Mouse (Mus musculus) heart, postnatal 0 days (tissue): ENCODE measurements around the gene Cmah. TPM values are rescaled to one million over a fixed set of nuclear protein-coding genes. Genes with fewer than 3 reads are reported as not detected.

Experiments used
- ATAC-seq: fragments of 200-750 bp; cut with Nextera tagmentation; 2 replicates; pipeline ENCODE4 v1.8.0; 2017; ENCODE audit warnings: low read depth, moderate number of reproducible peaks, moderate library complexity; ENCODE audit not compliant: insufficient read depth
- DNase-seq: peaks from one replicate; pipeline ENCODE4 v3.0.0-alpha.2; 2016; ENCODE audit warnings: low spot score
- H3K27ac ChIP-seq: fragments of 300-500 bp; sonication (generic); 2 replicates; pipeline ENCODE4 v1.5.1; 2014; ENCODE audit warnings: low read depth, mild to moderate bottlenecking
- H3K27me3 ChIP-seq: fragments of 300-500 bp; sonication (generic); 2 replicates; pipeline ENCODE4 v1.6.1; 2014; ENCODE audit warnings: low read length, mixed read lengths; ENCODE audit not compliant: control insufficient read depth, insufficient read depth
- H3K36me3 ChIP-seq: fragments of 300-500 bp; sonication (generic); replicated peaks from 2 replicates; pipeline ENCODE4 v1.6.1; 2014; ENCODE audit warnings: low read length, mixed read lengths; ENCODE audit not compliant: control insufficient read depth, insufficient read depth
- H3K4me1 ChIP-seq: fragments of 300-500 bp; sonication (generic); 2 replicates; pipeline ENCODE4 v1.6.1; 2014; ENCODE audit warnings: antibody characterized with exemption; ENCODE audit not compliant: control insufficient read depth, insufficient read depth
- H3K4me2 ChIP-seq: fragments of 300-500 bp; sonication (generic); 2 replicates; pipeline ENCODE4 v1.6.1; 2014; ENCODE audit warnings: low read depth, mild to moderate bottlenecking, low read length, moderate library complexity
- H3K4me3 ChIP-seq: fragments of 300-500 bp; sonication (generic); 2 replicates; pipeline ENCODE4 v1.5.1; 2014; ENCODE audit warnings: low read depth, low read length
- H3K9ac ChIP-seq: fragments of 300-500 bp; sonication (generic); replicated peaks from 2 replicates; pipeline ENCODE4 v1.6.1; 2014; ENCODE audit warnings: low read depth, low read length, mixed read lengths
- H3K9me3 ChIP-seq: fragments of 300-500 bp; sonication (generic); replicated peaks from 2 replicates; pipeline ENCODE4 v1.6.1; 2016; ENCODE audit warnings: low read length; ENCODE audit not compliant: control insufficient read depth
- CTCF ChIP-seq: IDR thresholded peaks from 2 replicates; pipeline ENCODE4 v1.5.1; 2016; ENCODE audit warnings: antibody characterized with exemption, control low read depth, low read depth
- EP300 ChIP-seq: IDR thresholded peaks from 2 replicates; pipeline ENCODE4 v1.6.1; 2016; ENCODE audit warnings: antibody characterized with exemption, low read depth
- WGBS: fragments of 180-500 bp; shearing (Covaris S2); extraction: QIAGEN DNeasy Blood & Tissue Kit; methylation state at CpG from one replicate; pipeline ENCODE4 v1.1.7; 2014; 5-methylcytosine and 5-hydroxymethylcytosine counted together
- polyA plus RNA-seq: library from polyadenylated mRNA; unstranded; fragments of >200 nt; fragmentation: Nextera tagmentation; extraction: Ambion mirVana; gene quantifications from 2 replicates; pipeline ENCODE4 v1.2.1, GENCODE M21; 2015
- total RNA-seq: library from RNA; depleted of rRNA; stranded (reverse); fragments of >200 nt; gene quantifications from 2 replicates; pipeline ENCODE4 v1.2.3, GENCODE M21; 2014; ENCODE audit warnings: low replicate concordance

Gene Cmah
- total and polyA plus RNA-seq, 2 experiments from 2014 or later, result 0.15 TPM; not detected in 1

- no peak overlapping the region for H3K4me2 ChIP-seq
- no peak overlapping the region for H3K27ac ChIP-seq
- no peak for TF ChIP-seq EP300
- TF ChIP-seq CTCF, result no peak
- ATAC-seq (no peak), DNase-seq (no peak)
- H3K9ac ChIP-seq, result no peak overlapping the region
- H3K9me3 ChIP-seq, result no peaks in the 10 kb centered on the region
- 65% methylated on average over 4 of the region's 4 CpGs for WGBS
- H3K4me3 ChIP-seq, result no peak overlapping the region
- H3K36me3 ChIP-seq, result no peaks in the 10 kb centered on the region
- no peaks in the 10 kb centered on the region for H3K4me1 ChIP-seq
- H3K27me3 ChIP-seq, result no peaks in the 10 kb centered on the region
These were observed 91.6 kb downstream of the Cmah start for GRCm38 (mm10) chr13:24418814-24419213.

DNA sequence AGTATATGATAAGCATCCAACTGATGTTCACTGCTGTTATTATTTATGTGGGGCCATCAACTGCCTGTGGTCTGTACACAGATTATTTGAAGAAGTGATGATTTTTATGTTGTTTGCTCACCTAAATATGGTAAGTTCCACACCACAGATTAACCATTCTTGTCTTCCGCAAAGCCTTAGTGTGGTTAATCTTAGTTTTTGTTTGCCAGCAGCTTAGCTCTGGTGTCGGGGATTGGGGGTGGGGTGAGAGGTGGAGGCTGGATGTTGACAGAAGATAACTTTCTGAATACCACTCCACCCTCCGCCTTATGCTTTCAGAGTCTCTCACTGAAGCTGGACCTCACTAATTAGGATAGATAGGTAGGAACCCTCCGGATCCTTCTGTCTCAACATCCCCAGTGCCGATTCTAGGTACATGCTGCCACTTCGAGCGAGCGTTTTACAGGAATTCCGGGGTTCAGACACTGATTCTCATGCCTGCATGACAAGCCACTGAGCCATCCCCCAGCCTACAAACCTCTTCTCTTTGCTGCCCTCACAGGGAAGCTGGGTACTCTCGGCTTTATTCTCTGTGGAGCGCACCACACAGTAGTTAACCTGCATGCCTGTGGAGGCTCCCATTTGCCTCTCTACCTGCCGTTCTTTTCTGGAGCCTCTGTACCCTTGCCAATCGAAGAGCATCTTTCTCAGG is 92.5 kb downstream of the Cmah start:
- no peaks in the 10 kb centered on the region for H3K4me1 ChIP-seq
- no peak overlapping the region for H3K4me3 ChIP-seq
- whole genome bisulfite sequencing, result 54% methylated on average over 13 of the region's 13 CpGs
- no peaks in the 10 kb centered on the region for H3K36me3 ChIP-seq
- TF ChIP-seq EP300, result no peak
- H3K27me3 ChIP-seq, result no peaks in the 10 kb centered on the region
- no peaks in the 10 kb centered on the region for H3K9me3 ChIP-seq
- no peak for DNase-seq
- H3K9ac ChIP-seq, result no peak overlapping the region
- no peak overlapping the region for H3K27ac ChIP-seq
- no peak for ATAC-seq
- no peak overlapping the region for H3K4me2 ChIP-seq

- Histone ChIP-seq H3K4me2 (no peak overlapping the region), H3K9ac (no peak overlapping the region), H3K4me3 (no peak overlapping the region), H3K9me3 (no peaks in the 10 kb centered on the region), H3K27ac (no peak overlapping the region), H3K36me3 (no peaks in the 10 kb centered on the region), H3K27me3 (no peaks in the 10 kb centered on the region), H3K4me1 (peaks cover 3% of the 10 kb centered on the region; the same call in 1 of the 2 replicates)
- no peak for TF ChIP-seq EP300
- no peak for TF ChIP-seq CTCF
- no peak for ATAC-seq
- 55% methylated on average over 3 of the region's 3 CpGs for WGBS
- DNase-seq, result no peak
These were observed 94.8 kb downstream of the Cmah start for GRCm38 (mm10) chr13:24421987-24422386.

- WGBS, result 31% methylated on average over 5 of the region's 5 CpGs
- Histone ChIP-seq H3K9me3 (no peaks in the 10 kb centered on the region), H3K4me1 (peaks cover 15% of the 10 kb centered on the region), H3K4me2 (no peak overlapping the region), H3K27ac (peak overlapping the region; percentile 43; the same call in 1 of the 2 replicates), H3K4me3 (no peak overlapping the region), H3K27me3 (no peaks in the 10 kb centered on the region), H3K36me3 (no peaks in the 10 kb centered on the region), H3K9ac (no peak overlapping the region)
- DNase-seq (peak; percentile 23), ATAC-seq (peak; percentile 66; the same call in 1 of the 2 replicates)
- TF ChIP-seq EP300 (no peak), CTCF (no peak)
These were observed 103.0 kb downstream of the Cmah start for GRCm38 (mm10) chr13:24430215-24430614.

DNA sequence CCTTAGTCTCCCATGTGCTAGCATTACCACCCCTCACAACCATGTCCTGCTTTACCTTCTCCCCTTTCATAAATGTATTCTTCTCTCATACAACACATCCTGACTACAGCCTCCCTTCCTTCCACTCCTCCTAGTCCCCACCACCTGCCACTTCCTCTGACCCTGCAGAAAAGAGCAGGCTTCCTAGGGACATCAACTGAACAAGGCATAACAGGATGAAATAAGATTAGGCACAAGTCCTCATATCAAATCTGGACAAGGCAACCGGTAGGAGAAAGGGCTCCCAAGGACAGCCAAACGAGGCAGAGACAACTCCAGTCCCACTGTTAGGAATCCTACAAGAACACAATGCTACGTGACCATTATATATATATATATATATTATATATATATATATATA is 104.4 kb downstream of the Cmah start:
- Histone ChIP-seq H3K36me3 (no peaks in the 10 kb centered on the region), H3K27me3 (no peaks in the 10 kb centered on the region), H3K4me1 (peaks cover 15% of the 10 kb centered on the region; the same call in 1 of the 2 replicates), H3K4me3 (no peak overlapping the region), H3K4me2 (no peak overlapping the region), H3K27ac (no peak overlapping the region), H3K9ac (no peak overlapping the region), H3K9me3 (no peaks in the 10 kb centered on the region)
- TF ChIP-seq EP300 (no peak), CTCF (no peak)
- WGBS, result 51% methylated on average over 3 of the region's 3 CpGs
- ATAC-seq (no peak; the same call in 1 of the 2 replicates), DNase-seq (no peak)

DNA sequence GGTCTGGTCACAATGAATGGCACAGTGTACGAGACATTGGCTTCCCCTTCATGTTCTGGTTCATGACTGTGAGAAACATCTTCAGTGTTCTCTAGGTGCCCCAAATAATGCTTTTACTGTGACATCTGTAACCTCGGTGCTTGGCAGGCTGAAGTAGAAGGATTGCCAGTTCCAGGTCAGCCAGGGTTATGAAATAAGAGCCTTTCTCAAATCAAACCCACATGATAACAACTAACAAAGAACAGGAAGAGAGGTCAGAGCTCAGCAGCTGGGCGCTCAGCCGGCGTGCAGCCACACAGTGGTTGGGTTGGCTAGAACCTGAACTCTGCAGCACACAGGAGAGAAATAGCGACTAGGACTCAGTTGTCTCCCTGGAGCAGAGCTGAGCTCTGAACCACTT is 115.1 kb downstream of the Cmah start:
- no peak overlapping the region for H3K4me3 ChIP-seq
- H3K4me2 ChIP-seq, result no peak overlapping the region
- H3K9ac ChIP-seq, result no peak overlapping the region
- H3K27ac ChIP-seq, result no peak overlapping the region
- H3K27me3 ChIP-seq, result no peaks in the 10 kb centered on the region
- DNase-seq, result no peak
- ATAC-seq, result no peak
- H3K9me3 ChIP-seq, result no peaks in the 10 kb centered on the region
- H3K36me3 ChIP-seq, result no peaks in the 10 kb centered on the region
- TF ChIP-seq CTCF (no peak), EP300 (no peak)
- 0 out of 2 replicates have a peak, but pooled peaks cover 4% of the 10 kb centered on the region for H3K4me1 ChIP-seq
- WGBS, result 34% methylated on average over 6 of the region's 6 CpGs
